Mouse (Mus musculus) liver, embryonic 14.5 days (tissue): ENCODE measurements around the gene Tead2.

Experiments
- CTCF ChIP-seq: IDR thresholded peaks from 2 replicates; pipeline ENCODE4 v1.5.1; 2016; ENCODE audit warnings: antibody characterized with exemption, low read depth, control low read depth
- EP300 ChIP-seq: IDR thresholded peaks from 2 replicates; pipeline ENCODE4 v1.6.1; 2016; ENCODE audit warnings: antibody characterized with exemption, low read depth

- TF ChIP-seq CTCF (no peak), EP300 (no peak)
Measured at GRCm38 (mm10) chr7:45228548-45228947, 13.0 kb downstream of the Tead2 start.
